In genomic region chr1:137973406-137973805, GRCm38 (mm10) we compare ENCODE assay signal across 16 mouse cellular contexts.
DNase-seq lines count a peak whose midpoint lies in the region; ATAC-seq lines count a peak whose summit lies in the region.
"Had no signal": no experiment of that assay in that cellular context is flagged by ENCODE, and none has a peak within 500 bp of the region (broad histone marks: within the 10 kb centered on the region; RNA-seq: fewer than 3 reads in every experiment).

No protein-coding gene starts in this region.

- no peaks in the 10 kb centered on the region for H3K9me3 ChIP-seq in kidney, embryonic 15.5 days (replicated peaks)
- no peaks in the 10 kb centered on the region for H3K9me3 ChIP-seq in embryonic facial prominence, embryonic 13.5 days
- no peaks in the 10 kb centered on the region for H3K9me3 ChIP-seq in limb, embryonic 15.5 days
- H3K9me3 ChIP-seq: liver, embryonic 13.5 days had no signal

- 12% methylated on average over 3 of the region's 3 CpGs for WGBS in kidney, embryonic 15.5 days
- WGBS in embryonic facial prominence, embryonic 13.5 days = 7% methylated on average over 3 of the region's 3 CpGs
- WGBS in limb, embryonic 15.5 days = 13% methylated on average over 3 of the region's 3 CpGs

- no peaks in the 10 kb centered on the region for H3K27me3 ChIP-seq in kidney, embryonic 15.5 days
- no peaks in the 10 kb centered on the region for H3K27me3 ChIP-seq in embryonic facial prominence, embryonic 13.5 days
- H3K27me3 ChIP-seq in limb, embryonic 15.5 days = no peaks in the 10 kb centered on the region
- H3K27me3 ChIP-seq: CH12.LX; heart, embryonic 12.5 days; liver, embryonic 13.5 days had no signal

- H3K9ac ChIP-seq in kidney, embryonic 15.5 days = no peak overlapping the region
- H3K9ac ChIP-seq in embryonic facial prominence, embryonic 13.5 days = no peak overlapping the region
- no peak overlapping the region for H3K9ac ChIP-seq in limb, embryonic 15.5 days
- H3K9ac ChIP-seq: heart, embryonic 12.5 days; hindbrain, embryonic 14.5 days; liver, embryonic 13.5 days had no signal

- ATAC-seq in kidney, embryonic 15.5 days (replicated peaks; ENCODE audit: low FRiP score) = peak; percentile 91
- ATAC-seq in embryonic facial prominence, embryonic 13.5 days (ENCODE audit: insufficient number of reproducible peaks, insufficient read depth, low FRiP score, low TSS enrichment, low read depth) = peak; percentile 62; the same call in 1 of the 2 replicates
- ATAC-seq in limb, embryonic 15.5 days (ENCODE audit: insufficient number of reproducible peaks, low FRiP score, low TSS enrichment, low read depth) = no peak

- H3K4me2 ChIP-seq in kidney, embryonic 15.5 days = no peak overlapping the region
- no peak overlapping the region for H3K4me2 ChIP-seq in embryonic facial prominence, embryonic 13.5 days
- no peak overlapping the region for H3K4me2 ChIP-seq in limb, embryonic 15.5 days
- H3K4me2 ChIP-seq: heart, embryonic 12.5 days; hindbrain, embryonic 14.5 days; liver, embryonic 13.5 days had no signal

- H3K27ac ChIP-seq in kidney, embryonic 15.5 days = peak overlapping the region; percentile 56; the same call in 1 of the 2 replicates
- 0 out of 2 replicates have a peak overlapping the region, but pooled peaks have one; percentile 23 for H3K27ac ChIP-seq in embryonic facial prominence, embryonic 13.5 days
- 0 out of 2 replicates have a peak overlapping the region, but pooled peaks have one; percentile 19 for H3K27ac ChIP-seq in limb, embryonic 15.5 days
- H3K27ac ChIP-seq: hindbrain, embryonic 14.5 days; liver, embryonic 13.5 days had no signal

- H3K4me1 ChIP-seq in kidney, embryonic 15.5 days = peaks cover 6% of the 10 kb centered on the region
- peaks cover 20% of the 10 kb centered on the region for H3K4me1 ChIP-seq in embryonic facial prominence, embryonic 13.5 days
- peaks cover 10% of the 10 kb centered on the region for H3K4me1 ChIP-seq in limb, embryonic 15.5 days
- H3K4me1 ChIP-seq: liver, embryonic 13.5 days had no signal

- H3K4me3 ChIP-seq in kidney, embryonic 15.5 days (replicated peaks) = no peak overlapping the region
- no peak overlapping the region for H3K4me3 ChIP-seq in embryonic facial prominence, embryonic 13.5 days
- no peak overlapping the region for H3K4me3 ChIP-seq in limb, embryonic 15.5 days
- H3K4me3 ChIP-seq: heart, embryonic 12.5 days; liver, embryonic 13.5 days had no signal

- DNase-seq in kidney, adult 18-20 months = no peak
- peak; percentile 6 for DNase-seq in NIH3T3 (ENCODE audit: low read depth)
- no peak for DNase-seq in heart, postnatal 4 days
- no peak for DNase-seq in urinary bladder, adult 18-20 months (ENCODE audit: low spot score in 2 of 2)
- DNase-seq: adrenal gland, postnatal 10 days; cerebellum, postnatal 36 days; kidney, postnatal 36 days; liver, embryonic 13.5 days; lung, postnatal 4 days; thymus, adult 2 months had no signal

- H3K36me3 ChIP-seq in kidney, embryonic 15.5 days = no peaks in the 10 kb centered on the region
- peaks cover 8% of the 10 kb centered on the region for H3K36me3 ChIP-seq in embryonic facial prominence, embryonic 13.5 days
- H3K36me3 ChIP-seq in limb, embryonic 15.5 days = no peaks in the 10 kb centered on the region
- H3K36me3 ChIP-seq: liver, embryonic 13.5 days had no signal
